Mouse (Mus musculus) Patski (cell line): ENCODE results near the gene Hist2h3c2. TPM values are rescaled to one million over a fixed set of nuclear protein-coding genes. Genes with fewer than 3 reads are reported as not detected.

Experiments used
- ATAC-seq: fragments of 100-300 bp; one replicate; pipeline ENCODE4 v1.8.0; 2021
- CTCF ChIA-PET: fragments of 350-600 bp; sonication (Branson Sonifier 250); formaldehyde crosslinking; loops from one replicate; lab custom pipeline; 2022; ENCODE audit warnings: inconsistent platforms; lab: Charles Lee
- POLR2A ChIA-PET: fragments of 350-600 bp; sonication (Branson Sonifier 250); formaldehyde crosslinking; loops from one replicate; lab custom pipeline; 2022; ENCODE audit warnings: antibody characterized with exemption, inconsistent platforms; lab: Charles Lee
- DNase-seq: peaks from one replicate; pipeline ENCODE4 v3.0.0-alpha.2; 2011; ENCODE audit warnings: low read depth, low spot score
- H3K27me3 ChIP-seq: fragments of 371-371 bp; one replicate; pipeline ENCODE4 v1.5.1; 2021
- CTCF ChIP-seq: fragments of 100-300 bp; IDR thresholded peaks from one replicate; pipeline ENCODE4 v1.5.1; 2021
- in situ Hi-C: fragments of 300-500 bp; cut with MboI; formaldehyde crosslinking; loops from 3 replicates; pipeline ENCODE4 v1.11.1; 2018; ENCODE audit warnings: low pct_unique_long_range_greater_than_20kb, mixed read lengths
- polyA plus RNA-seq: library from polyadenylated mRNA; unstranded; gene quantifications from one replicate; pipeline ENCODE4 v1.2.3, GENCODE M21; 2021

Gene Hist2h3c2
- polyA plus RNA-seq, 1 experiment from 2014 or later: 3.7 TPM

GRCm38 (mm10) chr3:96194966-96195365 lies 44.0 kb downstream of the Hist2h3c2 start:
- in situ Hi-C loops: no loop called here
- no peak for TF ChIP-seq CTCF
- DNase-seq: no peak
- ChIA-PET CTCF (interaction anchor here (1.2 kb wide), 1 partner anchor 11 kb away, joined by 5 read pairs; no protein-coding TSS in a partner anchor), POLR2A (interaction anchor here (0.6 to 3.7 kb wide), 3 partner anchors 21 to 25 kb away, joined by 3 to 20 read pairs (median 3); partner anchors contain the start of genes Bola1, Hist2h2ab and Sf3b4)
- H3K27me3 ChIP-seq: no peaks in the 10 kb centered on the region
- ATAC-seq: no peak

- CTCF ChIA-PET: interaction anchor here (0.9 to 1.9 kb wide), 5 partner anchors 14 to 123 kb away, joined by 3 to 6 read pairs (median 4); no protein-coding TSS in a partner anchor
Observed at GRCm38 (mm10) chr3:96192977-96193376, 46.0 kb downstream of the Hist2h3c2 start.

More at GRCm38 (mm10) chr3:96192977-96193376, 46.0 kb downstream of the Hist2h3c2 start:
- in situ Hi-C loops: no loop called here
- POLR2A ChIA-PET: interaction anchor here (1.3 to 2.1 kb wide), 2 partner anchors 11 to 32 kb away, joined by 4 to 7 read pairs; partner anchors contain the start of gene Mtmr11
- DNase-seq: no peak
- ATAC-seq: no peak
- TF ChIP-seq CTCF: no peak
- no peaks in the 10 kb centered on the region for H3K27me3 ChIP-seq

Other genes starting within 250 kb of the Hist2h3c2 start
- gene Plekho1, start 243.1 kb downstream of the Hist2h3c2 start, polyA plus RNA-seq: 118 TPM
- gene Vps45, start 180.7 kb downstream of the Hist2h3c2 start, polyA plus RNA-seq: 36.2 TPM
- gene Otud7b, start 134.6 kb downstream of the Hist2h3c2 start, polyA plus RNA-seq: 45.3 TPM
- 104 TPM for gene Mtmr11, start 77.1 kb downstream of the Hist2h3c2 start, polyA plus RNA-seq
- gene Sf3b4, start 66.8 kb downstream of the Hist2h3c2 start, polyA plus RNA-seq: 119 TPM
- gene Sv2a, start 58.0 kb downstream of the Hist2h3c2 start, polyA plus RNA-seq: 13.8 TPM
- 55.3 TPM for gene Bola1, start 19.4 kb downstream of the Hist2h3c2 start, polyA plus RNA-seq
- 1.0 TPM for gene Hist2h2ab, start 19.3 kb downstream of the Hist2h3c2 start, polyA plus RNA-seq
- 3.4 TPM for gene Hist2h2ac, start 18.2 kb downstream of the Hist2h3c2 start, polyA plus RNA-seq
- 5.6 TPM for gene Hist2h2be, start 18.0 kb downstream of the Hist2h3c2 start, polyA plus RNA-seq
- 13.1 TPM for gene Hist2h2aa2, start 1.1 kb upstream of the Hist2h3c2 start, polyA plus RNA-seq
- 8.0 TPM for gene Hist2h2aa1, start 6.4 kb upstream of the Hist2h3c2 start, polyA plus RNA-seq
- not detected for gene Hist2h3c1, start 7.6 kb upstream of the Hist2h3c2 start, polyA plus RNA-seq
- 0.72 TPM for gene Hist2h4, start 24.2 kb upstream of the Hist2h3c2 start, polyA plus RNA-seq
- gene Hist2h3b, start 29.5 kb upstream of the Hist2h3c2 start, polyA plus RNA-seq: 0.83 TPM
- gene Hist2h2bb, start 30.6 kb upstream of the Hist2h3c2 start, polyA plus RNA-seq: 8.0 TPM
- 0.50 TPM for gene Fcgr1, start 54.8 kb upstream of the Hist2h3c2 start, polyA plus RNA-seq
- gene BC107364, start 213.2 kb upstream of the Hist2h3c2 start, polyA plus RNA-seq: not detected